Mouse (Mus musculus): Measurements from ENCODE around the gene Kcnab1. TPM values are rescaled to one million over a fixed set of nuclear protein-coding genes. Genes with fewer than 3 reads are reported as not detected.

The Kcnab1 gene
- polyA plus RNA-seq, 1 experiment from 2014 or later, result 3.1 TPM

DNA sequence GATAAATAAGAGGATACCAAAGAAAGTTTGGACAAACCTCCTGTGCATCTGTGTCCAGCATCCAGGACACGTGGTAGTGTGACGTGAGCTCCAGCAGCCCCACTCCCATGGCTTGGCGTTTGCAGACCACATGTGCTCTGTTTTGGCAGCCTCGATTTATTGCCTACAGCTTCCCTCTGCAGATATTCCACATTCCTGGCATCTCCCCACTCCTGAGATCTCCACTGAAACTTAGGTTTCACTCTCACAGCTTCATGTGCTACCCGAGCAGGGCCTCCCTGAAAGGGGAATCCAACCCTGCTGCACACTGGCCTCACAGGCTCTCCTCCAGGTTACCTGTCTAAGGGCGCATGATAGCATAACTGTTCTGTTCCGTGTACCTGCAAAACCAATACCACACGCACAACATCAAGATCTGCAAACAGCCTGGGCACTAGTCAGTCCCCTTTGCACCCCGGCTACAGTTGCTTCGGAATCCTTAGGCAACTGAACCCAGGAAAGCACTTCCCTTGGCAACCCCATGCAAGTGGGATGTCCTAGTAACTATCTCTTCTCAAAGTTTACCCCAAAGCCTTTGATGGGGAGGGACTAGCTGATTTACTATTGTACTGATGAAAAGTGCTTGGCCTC lies 228.8 kb downstream of the Kcnab1 start:
- ATAC-seq (ENCODE audit: insufficient read depth), result peak; percentile 54; the same call in 1 of the 2 replicates

DNA sequence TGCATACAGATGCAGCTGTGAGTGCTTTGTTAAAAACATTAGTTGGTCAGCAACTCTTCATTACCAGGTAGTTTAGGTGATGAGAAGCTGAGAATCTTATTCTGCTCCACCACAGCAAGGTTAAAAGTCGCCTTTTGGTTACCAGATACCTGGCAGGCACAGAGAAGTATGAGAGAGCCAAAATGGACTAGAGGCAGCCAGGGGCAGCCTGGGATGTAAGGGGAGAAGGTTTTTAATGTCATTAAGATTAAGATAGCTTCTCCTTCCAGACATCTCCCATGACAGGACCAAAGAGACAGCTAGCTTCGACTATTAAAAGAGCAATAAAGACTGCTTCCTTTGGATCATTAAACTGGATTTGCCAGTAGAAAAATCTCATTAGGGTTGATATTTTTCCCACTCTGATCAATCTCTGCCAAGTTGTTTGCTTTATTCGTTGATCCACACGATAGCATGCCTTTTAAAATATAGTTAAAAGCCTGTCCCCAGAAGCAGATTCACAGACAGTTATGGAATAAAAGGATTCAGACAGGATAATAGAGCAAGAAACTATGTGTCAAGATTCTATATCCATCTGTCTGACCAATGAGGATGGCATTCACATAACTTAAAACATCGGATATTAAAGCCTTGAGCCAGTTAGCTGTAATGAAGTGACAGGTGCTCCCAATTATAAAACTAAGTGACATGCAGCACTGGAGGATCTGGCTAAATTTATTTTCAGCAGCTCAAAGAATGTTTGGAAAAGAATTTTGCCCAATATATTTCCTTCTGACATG lies 231.2 kb downstream of the Kcnab1 start:
- 58% methylated on average over 5 of the region's 5 CpGs for WGBS
- Histone ChIP-seq H3K4me3 (ENCODE audit: low read depth, low read length) (no peak overlapping the region), H3K27ac (ENCODE audit: low read depth) (no peak overlapping the region), H3K4me2 (no peak overlapping the region), H3K36me3 (ENCODE audit: insufficient read depth) (no peaks in the 10 kb centered on the region), H3K9ac (no peak overlapping the region), H3K4me1 (ENCODE audit: insufficient read depth) (no peaks in the 10 kb centered on the region), H3K27me3 (ENCODE audit: insufficient read depth, low read length) (no peaks in the 10 kb centered on the region), H3K9me3 (ENCODE audit: low read depth, low read length) (no peaks in the 10 kb centered on the region)
- ATAC-seq (ENCODE audit: insufficient read depth) (no peak), DNase-seq (no peak)
- no peak for TF ChIP-seq CTCF (IDR thresholded peaks at IDR 0.05; ENCODE audit: low read depth)

More for the DNA sequence above, 228.8 kb downstream of the Kcnab1 start:
- no peak for TF ChIP-seq CTCF (IDR thresholded peaks at IDR 0.05; ENCODE audit: low read depth)
- H3K27ac ChIP-seq (ENCODE audit: low read depth), result no peak overlapping the region
- no peak overlapping the region for H3K4me3 ChIP-seq (ENCODE audit: low read depth, low read length)
- H3K36me3 ChIP-seq (ENCODE audit: insufficient read depth), result no peaks in the 10 kb centered on the region
- 68% methylated on average over 10 of the region's 10 CpGs for WGBS
- no peaks in the 10 kb centered on the region for H3K4me1 ChIP-seq (ENCODE audit: insufficient read depth)
- H3K9ac ChIP-seq, result no peak overlapping the region
- DNase-seq, result peak; percentile 19
- no peaks in the 10 kb centered on the region for H3K9me3 ChIP-seq (ENCODE audit: low read depth, low read length)
- H3K4me2 ChIP-seq, result no peak overlapping the region
- no peaks in the 10 kb centered on the region for H3K27me3 ChIP-seq (ENCODE audit: insufficient read depth, low read length)

DNA sequence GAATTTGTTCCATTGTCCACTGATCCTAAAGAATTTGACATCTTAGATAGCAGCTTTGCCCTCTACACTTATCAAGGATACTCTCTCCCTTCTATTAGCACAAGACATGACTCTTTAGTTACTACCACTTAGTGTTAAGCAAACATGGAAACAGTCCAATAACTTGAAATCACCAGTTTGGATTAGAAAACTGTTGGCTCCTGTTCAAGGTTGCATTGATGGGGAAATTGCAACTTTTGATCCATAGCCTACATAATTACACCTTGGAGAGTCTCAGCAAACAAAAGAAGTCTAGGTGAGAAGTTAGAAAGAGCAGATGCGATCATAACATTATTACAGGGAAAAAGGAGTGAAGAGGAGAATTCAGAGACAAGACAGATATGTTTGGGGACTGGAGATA lies 237.0 kb downstream of the Kcnab1 start:
- H3K27ac ChIP-seq (ENCODE audit: low read depth), result no peak overlapping the region
- no peaks in the 10 kb centered on the region for H3K27me3 ChIP-seq (ENCODE audit: insufficient read depth, low read length)
- no peak for DNase-seq
- WGBS, result 53% methylated on average over 1 of the region's 1 CpGs
- ATAC-seq (ENCODE audit: insufficient read depth), result no peak
- H3K9me3 ChIP-seq (ENCODE audit: low read depth, low read length), result no peaks in the 10 kb centered on the region
- H3K9ac ChIP-seq, result no peak overlapping the region
- no peaks in the 10 kb centered on the region for H3K4me1 ChIP-seq (ENCODE audit: insufficient read depth)
- TF ChIP-seq CTCF (IDR thresholded peaks at IDR 0.05; ENCODE audit: low read depth), result no peak
- no peaks in the 10 kb centered on the region for H3K36me3 ChIP-seq (ENCODE audit: insufficient read depth)
- H3K4me3 ChIP-seq (ENCODE audit: low read depth, low read length), result no peak overlapping the region
- no peak overlapping the region for H3K4me2 ChIP-seq

DNA sequence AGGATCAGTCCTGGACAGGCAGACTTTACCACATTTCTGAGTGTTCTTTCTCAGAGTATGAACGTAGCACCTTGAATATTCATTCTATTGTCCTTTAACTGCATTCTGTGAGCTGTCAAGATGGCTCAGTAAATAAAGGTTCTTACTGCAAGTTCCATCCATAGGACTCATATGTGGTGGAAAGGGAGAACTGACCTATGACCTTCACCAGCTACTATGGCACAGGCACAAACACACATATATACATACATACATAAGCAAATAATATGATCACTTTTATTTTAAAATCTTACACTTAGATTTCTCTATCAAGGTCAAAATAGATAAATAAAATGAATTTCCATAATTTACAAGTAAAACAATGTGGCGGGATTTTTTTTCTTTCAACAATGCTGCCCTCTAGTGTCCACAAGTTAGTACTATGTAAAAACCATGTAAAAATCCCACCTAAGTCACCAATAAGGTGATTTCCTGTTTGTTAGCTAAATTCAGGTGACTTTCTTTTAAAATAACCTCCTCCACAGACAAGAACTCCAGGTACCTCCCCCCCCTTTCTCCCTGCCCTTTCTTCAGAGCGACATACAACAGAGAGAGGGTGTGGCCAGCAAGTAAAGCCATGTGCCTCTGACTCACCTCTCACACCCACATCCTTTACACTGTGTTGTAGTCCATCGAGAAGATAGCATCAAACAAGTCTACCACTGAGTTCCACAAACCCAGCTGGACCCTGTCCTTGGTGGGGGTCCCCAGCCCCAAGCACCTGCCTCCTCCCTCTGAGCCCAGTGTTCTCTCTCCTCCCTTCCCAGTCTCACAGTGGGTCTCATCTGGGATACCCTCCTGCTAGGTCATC lies 243.3 kb downstream of the Kcnab1 start:
- 39% methylated on average over 4 of the region's 4 CpGs for WGBS
- peak; percentile 82 for DNase-seq

DNA sequence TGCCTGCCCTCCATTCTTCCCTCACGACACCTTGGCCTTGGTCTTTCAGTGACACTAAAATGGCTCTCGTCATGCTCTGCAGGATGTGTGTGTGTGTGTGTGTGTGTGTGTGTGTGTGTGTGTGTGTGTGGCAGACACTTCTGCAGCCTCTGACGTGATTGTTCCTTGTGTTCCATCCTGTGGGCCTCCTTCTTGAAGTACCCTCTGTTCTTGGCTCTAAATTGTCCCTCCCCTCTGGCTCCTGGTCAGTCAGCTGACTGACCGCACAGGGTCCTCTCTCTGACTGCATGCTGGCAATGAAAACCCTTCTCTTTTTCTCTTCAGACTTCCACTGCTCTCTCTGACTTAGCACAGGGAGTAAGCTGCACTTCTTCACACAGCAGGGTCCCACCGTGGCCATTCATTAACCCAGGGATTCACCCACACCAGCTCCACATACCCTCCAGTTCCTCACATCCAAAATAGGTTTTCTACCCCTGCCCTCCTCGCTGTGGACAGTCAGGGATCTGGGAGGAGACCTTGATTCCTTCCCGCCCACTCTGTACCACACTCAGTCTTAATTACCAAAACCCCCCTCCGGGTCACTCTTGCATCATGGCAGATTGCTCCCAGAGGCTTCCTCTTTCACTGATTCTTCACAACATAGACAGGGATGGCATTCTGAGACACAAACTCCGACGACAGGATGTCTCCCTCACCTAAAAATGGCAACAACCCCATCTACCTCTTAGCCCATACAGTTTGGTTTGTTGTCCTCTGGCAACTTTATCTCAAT lies 244.3 kb downstream of the Kcnab1 start:
- 68% methylated on average over 10 of the region's 10 CpGs for WGBS

More for the DNA sequence above, 243.3 kb downstream of the Kcnab1 start:
- Histone ChIP-seq H3K4me2 (no peak overlapping the region), H3K9me3 (ENCODE audit: low read depth, low read length) (no peaks in the 10 kb centered on the region), H3K36me3 (ENCODE audit: insufficient read depth) (no peaks in the 10 kb centered on the region), H3K27ac (ENCODE audit: low read depth) (no peak overlapping the region), H3K4me1 (ENCODE audit: insufficient read depth) (no peaks in the 10 kb centered on the region), H3K9ac (no peak overlapping the region), H3K4me3 (ENCODE audit: low read depth, low read length) (no peak overlapping the region), H3K27me3 (ENCODE audit: insufficient read depth, low read length) (no peaks in the 10 kb centered on the region)
- TF ChIP-seq CTCF (IDR thresholded peaks at IDR 0.05; ENCODE audit: low read depth), result peak; percentile 50
- ATAC-seq (ENCODE audit: insufficient read depth), result peak; percentile 66

DNA sequence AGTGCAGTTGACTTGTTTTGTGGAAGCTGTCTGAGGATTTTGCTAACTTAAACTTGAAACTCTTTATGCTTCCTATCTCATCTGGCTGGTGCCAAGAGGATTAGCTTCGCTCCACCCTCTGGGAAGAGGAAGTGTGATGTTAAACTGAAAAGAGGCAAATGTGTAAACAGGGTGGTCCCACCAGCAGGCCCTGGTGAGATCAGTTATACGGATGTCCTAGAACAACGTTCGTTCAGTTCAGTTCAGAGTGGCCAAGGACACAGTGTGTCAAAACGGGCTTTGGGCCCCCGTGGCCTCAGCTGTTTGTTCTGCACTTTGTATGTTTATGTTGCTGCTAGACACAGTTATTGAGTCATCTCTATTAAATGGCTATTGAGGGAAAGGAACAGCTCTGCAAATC lies 246.3 kb downstream of the Kcnab1 start:
- DNase-seq, result peak; percentile 24
- no peak overlapping the region for H3K4me2 ChIP-seq
- H3K4me1 ChIP-seq (ENCODE audit: insufficient read depth), result no peaks in the 10 kb centered on the region
- H3K36me3 ChIP-seq (ENCODE audit: insufficient read depth), result no peaks in the 10 kb centered on the region
- no peak overlapping the region for H3K9ac ChIP-seq
- H3K9me3 ChIP-seq (ENCODE audit: low read depth, low read length), result no peaks in the 10 kb centered on the region
- no peak overlapping the region for H3K4me3 ChIP-seq (ENCODE audit: low read depth, low read length)
- no peak overlapping the region for H3K27ac ChIP-seq (ENCODE audit: low read depth)
- ATAC-seq (ENCODE audit: insufficient read depth), result 0 out of 2 replicates have a peak, but pooled peaks have one; percentile 31
- H3K27me3 ChIP-seq (ENCODE audit: insufficient read depth, low read length), result no peaks in the 10 kb centered on the region
- TF ChIP-seq CTCF (IDR thresholded peaks at IDR 0.05; ENCODE audit: low read depth), result no peak
- 28% methylated on average over 6 of the region's 6 CpGs for WGBS

More for the DNA sequence above, 244.3 kb downstream of the Kcnab1 start:
- no peak overlapping the region for H3K4me3 ChIP-seq (ENCODE audit: low read depth, low read length)
- ATAC-seq (ENCODE audit: insufficient read depth) (0 out of 2 replicates have a peak, but pooled peaks have one; percentile 16), DNase-seq (no peak)
- H3K27ac ChIP-seq (ENCODE audit: low read depth), result no peak overlapping the region
- no peaks in the 10 kb centered on the region for H3K4me1 ChIP-seq (ENCODE audit: insufficient read depth)
- H3K9ac ChIP-seq, result no peak overlapping the region
- TF ChIP-seq CTCF (IDR thresholded peaks at IDR 0.05; ENCODE audit: low read depth), result no peak
- H3K9me3 ChIP-seq (ENCODE audit: low read depth, low read length), result no peaks in the 10 kb centered on the region
- H3K4me2 ChIP-seq, result no peak overlapping the region
- H3K36me3 ChIP-seq (ENCODE audit: insufficient read depth), result no peaks in the 10 kb centered on the region
- no peaks in the 10 kb centered on the region for H3K27me3 ChIP-seq (ENCODE audit: insufficient read depth, low read length)
